Mouse (Mus musculus): ENCODE measurements at regions not wholly inside any gene's neighbourhood (a gene's known extent, or its start where the extent isn't known, plus 50 kb on each side); places are given as distances from the start of the nearest gene placed in this dataset.
"Not testable (repeated sequence)": the region's sequence is repeated elsewhere in the genome, so short reads cannot be mapped to it uniquely, and the experiment has no call there.

DNA sequence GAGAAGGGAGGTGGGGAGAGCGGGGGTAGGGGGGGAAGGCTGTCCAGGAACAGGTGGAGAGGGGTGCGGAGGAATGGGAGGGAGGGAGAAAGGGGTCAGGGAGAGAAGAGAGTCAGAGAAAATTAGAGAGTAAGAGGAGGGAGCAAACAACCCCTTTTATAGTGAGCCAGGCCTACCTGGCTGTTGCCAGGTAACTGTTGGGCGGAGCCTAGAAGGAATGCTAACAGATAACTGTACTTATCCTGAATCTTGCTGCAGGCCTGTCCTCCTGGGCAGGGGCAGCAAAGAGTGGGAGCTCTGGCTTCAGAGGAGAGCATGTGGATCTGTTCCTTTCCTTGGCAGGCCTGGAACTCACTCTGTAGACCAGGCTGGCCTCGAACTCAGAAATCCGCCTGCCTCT lies 84.5 kb upstream of the Sec61g start:
- TF ChIP-seq CTCF (IDR thresholded peaks at IDR 0.05) (no peak), EP300 (IDR thresholded peaks at IDR 0.05) (no peak)
- H3K36me3 ChIP-seq (ENCODE audit: insufficient read depth, low read length) = no peaks in the 10 kb centered on the region
- WGBS = 88% methylated on average over 5 of the region's 5 CpGs
- ATAC-seq = no peak
- no peaks in the 10 kb centered on the region for H3K9me3 ChIP-seq (ENCODE audit: low read length)
- peaks cover 3% of the 10 kb centered on the region; the same call in 1 of the 2 replicates for H3K4me1 ChIP-seq (ENCODE audit: insufficient read depth, low read depth, low read length)
- H3K27ac ChIP-seq (ENCODE audit: low read length) = no peak overlapping the region
- H3K9ac ChIP-seq (replicated peaks; ENCODE audit: low read depth) = no peak overlapping the region
- DNase-seq (ENCODE audit: low spot score) = no peak
- H3K27me3 ChIP-seq (replicated peaks; ENCODE audit: insufficient read depth, low read length) = no peaks in the 10 kb centered on the region
- H3K4me2 ChIP-seq (replicated peaks; ENCODE audit: low read depth, low read length) = no peak overlapping the region
- H3K4me3 ChIP-seq (ENCODE audit: low read depth, low read length) = no peak overlapping the region

GRCm38 (mm10) chr11:16594832-16595231 lies 86.5 kb upstream of the Sec61g start:
- TF ChIP-seq EP300 (IDR thresholded peaks at IDR 0.05) (no peak), CTCF (IDR thresholded peaks at IDR 0.05) (no peak)
- Histone ChIP-seq H3K9me3 (ENCODE audit: low read length) (no peaks in the 10 kb centered on the region), H3K9ac (replicated peaks; ENCODE audit: low read depth) (no peak overlapping the region), H3K27ac (ENCODE audit: low read length) (no peak overlapping the region), H3K27me3 (replicated peaks; ENCODE audit: insufficient read depth, low read length) (no peaks in the 10 kb centered on the region), H3K36me3 (ENCODE audit: insufficient read depth, low read length) (no peaks in the 10 kb centered on the region), H3K4me1 (ENCODE audit: insufficient read depth, low read depth, low read length) (peaks cover 3% of the 10 kb centered on the region; the same call in 1 of the 2 replicates), H3K4me2 (replicated peaks; ENCODE audit: low read depth, low read length) (no peak overlapping the region), H3K4me3 (ENCODE audit: low read depth, low read length) (no peak overlapping the region)
- 80% methylated on average over 1 of the region's 1 CpGs for WGBS
- DNase-seq (ENCODE audit: low spot score) = no peak
- ATAC-seq = no peak

- Histone ChIP-seq H3K4me1 (ENCODE audit: insufficient read depth, low read depth, low read length) (no peaks in the 10 kb centered on the region), H3K36me3 (ENCODE audit: insufficient read depth, low read length) (no peaks in the 10 kb centered on the region), H3K27me3 (replicated peaks; ENCODE audit: insufficient read depth, low read length) (no peaks in the 10 kb centered on the region), H3K27ac (ENCODE audit: low read length) (no peak overlapping the region), H3K9ac (replicated peaks; ENCODE audit: low read depth) (no peak overlapping the region), H3K4me2 (replicated peaks; ENCODE audit: low read depth, low read length) (no peak overlapping the region), H3K4me3 (ENCODE audit: low read depth, low read length) (no peak overlapping the region), H3K9me3 (ENCODE audit: low read length) (no peaks in the 10 kb centered on the region)
- peak; percentile 86 for DNase-seq (ENCODE audit: low spot score)
- TF ChIP-seq EP300 (IDR thresholded peaks at IDR 0.05) (peak; percentile 38), CTCF (IDR thresholded peaks at IDR 0.05) (no peak)
- ATAC-seq = peak; percentile 72
- WGBS = 76% methylated on average over 6 of the region's 6 CpGs
Measured at GRCm38 (mm10) chr11:16597038-16597830, 89.0 kb upstream of the Sec61g start.

DNA sequence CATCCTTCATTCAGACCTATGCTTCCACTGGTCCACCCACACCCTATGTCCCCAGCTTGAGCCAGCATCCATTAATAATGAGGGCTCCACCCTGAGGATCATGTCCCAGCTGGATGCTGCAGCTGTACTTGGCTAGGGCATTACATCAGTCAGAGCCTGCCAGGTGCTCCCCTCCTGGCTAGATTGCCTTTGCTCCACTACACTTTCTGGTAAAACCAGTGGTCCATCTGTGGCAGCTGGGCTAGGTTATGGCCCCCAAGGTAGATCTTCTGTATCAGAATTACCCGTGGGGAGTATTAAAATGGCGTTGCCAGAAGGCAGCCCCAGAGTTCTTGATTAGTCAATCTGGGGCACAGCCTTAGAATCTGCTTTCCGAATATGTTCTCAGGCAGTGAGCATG lies 94.7 kb upstream of the Sec61g start:
- Histone ChIP-seq H3K4me1 (ENCODE audit: insufficient read depth, low read depth, low read length) (no peaks in the 10 kb centered on the region), H3K36me3 (ENCODE audit: insufficient read depth, low read length) (no peaks in the 10 kb centered on the region), H3K4me2 (replicated peaks; ENCODE audit: low read depth, low read length) (no peak overlapping the region), H3K9me3 (ENCODE audit: low read length) (no peaks in the 10 kb centered on the region), H3K4me3 (ENCODE audit: low read depth, low read length) (no peak overlapping the region), H3K27me3 (replicated peaks; ENCODE audit: insufficient read depth, low read length) (no peaks in the 10 kb centered on the region), H3K9ac (replicated peaks; ENCODE audit: low read depth) (no peak overlapping the region), H3K27ac (ENCODE audit: low read length) (no peak overlapping the region)
- no peak for DNase-seq (ENCODE audit: low spot score)
- TF ChIP-seq EP300 (IDR thresholded peaks at IDR 0.05) (no peak), CTCF (IDR thresholded peaks at IDR 0.05) (no peak)
- 85% methylated on average over 3 of the region's 3 CpGs for WGBS
- no peak for ATAC-seq

- H3K9me3 ChIP-seq (ENCODE audit: low read length) = no peaks in the 10 kb centered on the region
- no peak for DNase-seq (ENCODE audit: low spot score)
- WGBS = 66% methylated on average over 7 of the region's 7 CpGs
- H3K36me3 ChIP-seq (ENCODE audit: insufficient read depth, low read length) = no peaks in the 10 kb centered on the region
- no peak overlapping the region for H3K9ac ChIP-seq (replicated peaks; ENCODE audit: low read depth)
- H3K27me3 ChIP-seq (replicated peaks; ENCODE audit: insufficient read depth, low read length) = no peaks in the 10 kb centered on the region
- H3K4me2 ChIP-seq (replicated peaks; ENCODE audit: low read depth, low read length) = no peak overlapping the region
- no peak overlapping the region for H3K4me3 ChIP-seq (ENCODE audit: low read depth, low read length)
- no peak overlapping the region for H3K27ac ChIP-seq (ENCODE audit: low read length)
- TF ChIP-seq CTCF (IDR thresholded peaks at IDR 0.05) = no peak
- ATAC-seq = no peak
- H3K4me1 ChIP-seq (ENCODE audit: insufficient read depth, low read depth, low read length) = no peaks in the 10 kb centered on the region
Measured at GRCm38 (mm10) chr11:16606435-16607214, 98.3 kb upstream of the Sec61g start.

DNA sequence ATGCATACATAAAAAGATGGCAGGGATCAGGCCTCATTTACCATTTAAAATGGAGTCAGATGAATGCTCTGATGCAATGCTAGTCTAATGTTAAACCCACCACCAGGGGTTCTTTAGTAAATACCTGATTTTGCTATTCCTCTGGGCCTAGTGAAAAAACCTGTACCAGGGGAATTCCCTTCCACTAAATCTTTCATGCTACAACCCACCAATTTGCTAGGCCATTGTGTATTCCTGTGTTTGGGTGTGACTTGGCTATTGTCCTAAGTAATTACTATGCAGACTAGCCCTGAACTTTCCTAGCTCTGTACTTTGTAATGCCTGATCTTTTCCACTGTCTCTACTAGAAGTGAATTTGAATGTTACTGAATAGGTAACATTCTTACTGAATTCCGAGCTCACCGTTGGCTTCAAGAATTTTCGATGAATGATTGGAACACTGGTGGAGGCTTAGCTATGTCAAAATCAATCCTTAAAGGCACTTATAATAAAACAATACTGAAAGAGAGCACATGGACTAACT lies 99.7 kb upstream of the Sec61g start:
- not testable (repeated sequence) for H3K4me2 ChIP-seq (replicated peaks; ENCODE audit: low read depth, low read length); H3K27ac ChIP-seq (ENCODE audit: low read length); ATAC-seq; H3K4me1 ChIP-seq (ENCODE audit: insufficient read depth, low read depth, low read length); H3K36me3 ChIP-seq (ENCODE audit: insufficient read depth, low read length); H3K9ac ChIP-seq (replicated peaks; ENCODE audit: low read depth); H3K4me3 ChIP-seq (ENCODE audit: low read depth, low read length); H3K9me3 ChIP-seq (ENCODE audit: low read length); H3K27me3 ChIP-seq (replicated peaks; ENCODE audit: insufficient read depth, low read length); DNase-seq (ENCODE audit: low spot score)
- 90% methylated on average over 3 of the region's 3 CpGs for WGBS
